Mouse (Mus musculus): ENCODE results near the gene Rbm43.
A peak's percentile ranks its signal among the peaks of the same experiment; 100 is the strongest.

Gene Rbm43

GRCm38 (mm10) chr2:51914532-51914931, 20.4 kb downstream of the Rbm43 start:
- DNase-seq (ENCODE audit: low spot score in 2 of 2) = no peak

- no peak for DNase-seq (ENCODE audit: low spot score in 2 of 2)
Measured at GRCm38 (mm10) chr2:51912740-51913139, 22.2 kb downstream of the Rbm43 start.

- no peak for DNase-seq (ENCODE audit: low spot score in 2 of 2)
Measured at GRCm38 (mm10) chr2:51911864-51912263, 23.1 kb downstream of the Rbm43 start.

GRCm38 (mm10) chr2:51907538-51908110, 27.3 kb downstream of the Rbm43 start:
- DNase-seq (ENCODE audit: low spot score in 2 of 2) = no peak

GRCm38 (mm10) chr2:51905637-51906036, 29.3 kb downstream of the Rbm43 start:
- no peak for DNase-seq (ENCODE audit: low spot score in 2 of 2)

GRCm38 (mm10) chr2:51892411-51892901, 42.5 kb downstream of the Rbm43 start:
- no peak for DNase-seq (ENCODE audit: low spot score in 2 of 2)

- no peak for DNase-seq (ENCODE audit: low spot score in 2 of 2)
Measured at GRCm38 (mm10) chr2:51890961-51891360, 44.0 kb downstream of the Rbm43 start.

- DNase-seq (ENCODE audit: low spot score in 2 of 2) = peak; percentile 12 to 30
Measured at GRCm38 (mm10) chr2:51890139-51890538, 44.8 kb downstream of the Rbm43 start.

GRCm38 (mm10) chr2:51880143-51880542, 54.8 kb downstream of the Rbm43 start:
- no peak for DNase-seq (ENCODE audit: low spot score in 2 of 2)
